Mouse (Mus musculus) adrenal gland, adult 2 months (tissue): ENCODE measurements around the gene Ipo11. TPM values are rescaled to one million over a fixed set of nuclear protein-coding genes. Genes with fewer than 3 reads are reported as not detected.

Experiments used
- DNase-seq: peaks from one replicate; pipeline ENCODE4 v3.0.0; 2021
- polyA plus RNA-seq: library from polyadenylated mRNA; depleted of rRNA; stranded (reverse); fragments of >200 nt; gene quantifications from 2 replicates; pipeline ENCODE4 v1.2.3, GENCODE M21; 2012
- total RNA-seq, 2 experiments: library from RNA; stranded (reverse); gene quantifications; 2 replicates each; pipeline ENCODE4 v1.2.3; 2021

Ipo11 gene
- total and polyA plus RNA-seq, 3 experiments: 16.7 to 42.1 (median 33.3) TPM

GRCm38 (mm10) chr13:106904637-106905036, 32.1 kb downstream of the Ipo11 start:
- no peak for DNase-seq

GRCm38 (mm10) chr13:106894284-106894683, 42.5 kb downstream of the Ipo11 start:
- DNase-seq: no peak

DNA sequence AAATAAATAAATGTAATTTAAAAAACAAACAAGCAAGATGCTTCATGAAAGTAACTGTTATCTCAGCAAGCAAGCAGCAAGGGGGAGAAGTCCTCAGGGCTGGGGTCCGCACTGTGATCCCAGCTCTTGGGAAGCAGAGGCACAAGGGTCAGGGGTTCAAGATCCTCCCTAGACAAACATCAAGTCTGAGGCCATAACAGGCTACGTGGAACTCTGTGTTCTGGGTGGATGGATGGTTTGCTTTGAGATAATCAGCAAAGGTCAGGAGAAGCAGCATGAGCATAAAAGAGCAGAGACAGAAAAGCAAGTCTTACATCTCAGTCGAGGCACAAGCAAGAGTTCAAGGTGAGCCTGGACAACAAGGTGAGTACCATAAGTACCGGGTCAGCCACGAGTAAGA, 43.1 kb downstream of the Ipo11 start:
- DNase-seq: no peak

DNA sequence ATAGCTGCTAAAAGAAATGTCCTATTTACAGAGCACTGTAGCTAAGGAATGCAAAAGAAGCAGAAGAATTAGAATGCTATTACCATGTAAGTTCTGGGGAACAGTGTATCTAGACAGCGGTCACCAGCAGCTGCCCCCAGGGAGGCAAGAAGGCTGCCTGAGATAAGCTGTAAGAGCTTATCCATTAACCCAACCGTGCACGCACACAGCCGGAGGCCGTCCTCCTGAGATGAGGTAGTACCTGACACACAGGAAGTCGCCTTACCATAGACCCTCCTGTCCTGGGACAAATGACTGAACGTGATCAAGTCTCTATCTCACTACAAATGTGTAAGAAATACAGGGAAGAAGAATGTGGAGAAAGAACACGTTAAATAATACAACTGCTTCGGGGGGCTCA, 43.6 kb downstream of the Ipo11 start:
- DNase-seq: no peak

GRCm38 (mm10) chr13:106887364-106887763, 49.4 kb downstream of the Ipo11 start:
- no peak for DNase-seq

DNA sequence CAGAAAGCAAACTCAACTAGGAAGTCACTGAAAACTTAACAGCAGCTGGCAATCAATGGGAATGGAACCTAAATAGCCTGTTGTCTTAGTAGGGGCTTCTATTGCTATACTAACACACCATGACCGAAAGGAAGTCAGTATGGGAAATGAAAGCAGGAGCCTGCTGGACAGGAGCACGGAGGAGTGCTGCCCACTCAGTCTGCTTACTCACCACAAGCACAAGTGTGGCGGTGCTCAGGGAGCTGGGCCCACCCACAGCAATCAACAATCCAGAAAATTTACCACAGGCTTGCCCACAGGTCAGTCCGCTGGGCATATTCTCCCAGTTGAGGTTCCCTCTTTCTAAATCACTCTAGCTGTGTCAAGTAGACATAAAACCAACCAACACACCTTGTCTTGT, 52.5 kb downstream of the Ipo11 start:
- DNase-seq: no peak

- peak; percentile 11 for DNase-seq
These were observed 60.5 kb downstream of the Ipo11 start for GRCm38 (mm10) chr13:106876278-106876677.

DNA sequence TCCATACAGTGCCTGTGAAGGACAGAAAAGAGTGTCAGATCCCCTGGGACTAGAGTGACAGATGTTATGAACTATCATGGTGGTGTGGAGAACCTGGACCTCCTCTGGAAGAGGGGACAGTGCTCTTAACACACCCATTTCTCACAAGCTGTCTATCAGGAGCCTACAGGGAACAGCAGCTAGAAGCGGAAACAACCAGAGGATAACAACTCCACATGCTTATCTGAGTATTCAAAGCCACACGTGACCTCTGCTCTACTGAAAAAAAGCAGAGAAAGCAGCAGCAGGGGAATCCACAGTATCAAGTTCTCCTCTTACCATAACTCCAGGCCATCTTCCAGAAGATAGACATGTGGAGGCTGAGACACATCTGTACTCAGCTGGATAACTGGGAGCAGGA, 71.2 kb downstream of the Ipo11 start:
- no peak for DNase-seq

DNA sequence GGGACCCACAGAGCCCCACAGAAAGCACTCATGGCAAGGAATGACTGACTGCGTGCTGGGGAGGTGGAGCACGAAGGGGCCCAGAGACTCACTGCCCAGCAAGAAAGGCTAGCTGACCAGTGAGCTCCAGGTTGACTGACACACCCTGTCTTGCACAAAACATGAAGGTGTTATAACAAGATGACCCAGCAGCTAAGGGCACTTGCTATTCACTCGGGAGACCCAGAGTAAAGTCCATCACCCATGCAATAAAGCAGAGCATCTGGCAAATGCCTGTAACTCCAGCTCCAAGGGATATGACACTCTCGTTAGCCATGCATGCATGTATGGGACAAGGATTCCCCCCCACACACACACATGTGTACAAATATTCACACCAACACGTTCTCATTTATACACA, 78.0 kb downstream of the Ipo11 start:
- no peak for DNase-seq

- DNase-seq: no peak
These were observed 80.2 kb downstream of the Ipo11 start for GRCm38 (mm10) chr13:106856556-106856955.

GRCm38 (mm10) chr13:106847534-106847933, 89.2 kb downstream of the Ipo11 start:
- DNase-seq: no peak

- DNase-seq: no peak
These were observed 91.8 kb downstream of the Ipo11 start for GRCm38 (mm10) chr13:106844928-106845327.

GRCm38 (mm10) chr13:106842542-106842941, 94.2 kb downstream of the Ipo11 start:
- no peak for DNase-seq

- no peak for DNase-seq
These were observed 98.0 kb downstream of the Ipo11 start for GRCm38 (mm10) chr13:106838778-106839177.

GRCm38 (mm10) chr13:106836527-106836879, 100.3 kb downstream of the Ipo11 start:
- DNase-seq: no peak

GRCm38 (mm10) chr13:106835844-106836526, 100.8 kb downstream of the Ipo11 start:
- DNase-seq: peak; percentile 45

DNA sequence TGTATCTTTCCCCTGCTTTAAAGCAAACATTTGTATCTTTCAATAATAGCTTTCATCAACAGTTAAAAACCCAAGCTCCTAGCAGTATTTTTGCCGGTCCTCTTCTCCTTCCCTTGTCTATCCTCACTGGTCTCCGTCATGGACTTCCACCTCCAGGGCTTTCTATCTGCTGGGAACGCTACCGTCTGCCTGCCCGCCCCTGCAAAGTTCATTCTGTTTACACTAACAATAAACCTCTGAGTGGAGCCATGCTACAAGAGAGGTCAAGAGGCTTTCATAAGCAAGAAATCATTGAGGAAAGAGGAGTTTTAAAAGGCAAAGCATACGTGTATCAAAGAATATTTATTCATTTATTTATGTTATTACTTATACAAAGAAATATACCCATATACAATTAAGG, 106.7 kb downstream of the Ipo11 start:
- no peak for DNase-seq

DNA sequence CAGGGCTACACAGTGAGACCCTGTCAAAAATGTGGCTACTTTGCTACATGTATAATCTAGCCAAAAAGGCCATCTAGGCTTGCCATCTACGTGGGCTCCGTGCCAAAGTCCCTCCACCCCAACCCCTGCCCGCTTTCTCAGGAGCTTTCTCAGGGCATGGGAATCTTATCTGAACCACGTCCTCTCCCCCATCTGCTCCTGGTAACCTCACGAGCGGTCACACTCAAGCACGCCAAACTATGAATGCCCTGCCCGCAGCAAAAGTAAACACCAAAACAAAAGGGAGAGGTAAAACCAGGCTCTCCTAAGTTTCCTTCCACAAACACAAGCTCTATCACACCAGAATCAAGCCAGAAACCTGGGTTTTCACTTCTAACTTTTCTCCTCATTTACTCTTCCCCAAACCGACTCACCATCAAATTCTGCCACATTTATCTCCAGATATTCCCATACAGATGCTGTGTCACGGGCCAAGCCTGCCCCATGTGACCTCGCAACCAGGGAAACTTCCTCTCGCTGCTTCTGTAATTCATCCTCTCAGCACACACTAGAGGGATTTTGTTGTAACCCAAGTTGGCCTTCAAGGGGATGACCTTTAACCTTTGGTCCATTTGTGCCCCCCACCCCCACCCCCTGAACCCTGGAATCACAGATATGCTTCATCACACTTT, 107.3 kb downstream of the Ipo11 start:
- DNase-seq: no peak

DNA sequence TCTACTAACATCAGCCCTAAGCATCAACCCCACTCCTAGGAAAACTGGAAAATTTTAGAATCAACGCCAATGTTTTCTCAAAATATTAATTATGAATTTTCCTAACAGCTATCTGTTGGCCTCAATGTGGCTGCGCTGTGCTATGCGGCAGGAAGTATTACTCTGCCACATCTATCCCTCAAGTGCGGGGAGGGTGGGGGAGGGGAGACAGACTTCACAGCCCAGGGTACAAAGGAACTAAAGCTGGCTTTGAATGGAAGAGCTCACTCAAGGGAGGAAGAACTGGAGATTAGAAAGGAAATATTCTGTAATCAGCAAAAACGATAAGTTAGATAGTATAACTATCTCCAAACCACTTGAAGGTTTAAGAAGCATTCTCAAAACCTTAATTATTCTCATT, 111.1 kb downstream of the Ipo11 start:
- no peak for DNase-seq

GRCm38 (mm10) chr13:106823875-106824191, 112.9 kb downstream of the Ipo11 start:
- no peak for DNase-seq

DNA sequence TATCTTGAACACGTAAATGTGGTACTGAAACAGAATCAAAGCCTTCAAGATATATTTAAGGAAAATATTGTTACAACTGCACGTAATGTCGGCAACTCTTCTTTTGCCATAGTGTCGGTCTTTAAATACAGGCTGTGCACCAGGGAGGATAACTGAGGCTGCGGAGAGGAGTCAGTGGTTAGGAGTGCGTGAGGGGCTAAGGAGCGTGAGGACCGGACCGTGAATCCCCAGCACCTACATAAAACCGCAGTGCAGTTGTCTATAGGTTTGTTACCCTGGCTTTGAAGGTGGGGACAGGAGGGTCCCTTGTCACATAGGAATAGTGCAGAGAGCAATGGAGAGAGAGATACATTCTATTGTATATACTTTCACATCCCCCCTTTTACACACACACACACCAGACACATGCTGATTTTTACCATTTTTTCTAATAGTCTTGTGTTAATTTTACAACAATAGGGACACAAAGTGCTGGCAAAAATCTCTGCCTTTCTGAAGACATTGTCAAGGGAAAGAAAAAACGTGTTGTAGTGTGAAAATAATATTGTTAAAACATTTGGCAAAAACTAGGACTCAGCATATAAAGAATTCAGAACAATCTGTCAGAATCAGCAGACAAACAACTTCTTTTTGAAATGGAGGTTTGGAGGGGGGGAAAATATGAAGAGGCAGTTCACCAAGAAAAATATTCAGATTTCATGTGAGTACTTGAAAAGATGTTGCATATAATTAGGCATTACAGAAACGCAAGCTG, 113.5 kb downstream of the Ipo11 start:
- no peak for DNase-seq

DNA sequence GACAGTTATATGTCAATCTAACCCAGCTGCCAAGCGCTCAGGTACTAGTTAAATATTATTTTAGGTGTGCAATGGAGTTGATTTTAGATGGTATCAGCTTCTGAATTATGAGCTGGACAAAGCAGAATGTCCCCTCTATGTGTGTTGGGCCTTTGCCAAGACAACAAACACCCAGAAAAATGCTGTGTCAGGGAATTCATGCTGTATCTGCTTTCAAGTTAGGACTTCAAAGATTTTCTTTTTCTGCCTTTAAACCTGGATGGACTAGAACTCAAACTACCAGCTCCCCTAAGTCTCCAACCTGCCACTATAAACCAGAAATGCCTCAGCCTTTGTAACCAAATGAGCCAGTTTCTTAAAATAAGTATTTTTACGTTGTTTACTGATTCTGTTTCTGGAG, 116.6 kb downstream of the Ipo11 start:
- no peak for DNase-seq

GRCm38 (mm10) chr13:106819749-106820148, 117.0 kb downstream of the Ipo11 start:
- no peak for DNase-seq

- no peak for DNase-seq
These were observed 119.7 kb downstream of the Ipo11 start for GRCm38 (mm10) chr13:106817066-106817465.
